10 mouse cellular contexts compared by ENCODE assay signal in the genomic region with DNA sequence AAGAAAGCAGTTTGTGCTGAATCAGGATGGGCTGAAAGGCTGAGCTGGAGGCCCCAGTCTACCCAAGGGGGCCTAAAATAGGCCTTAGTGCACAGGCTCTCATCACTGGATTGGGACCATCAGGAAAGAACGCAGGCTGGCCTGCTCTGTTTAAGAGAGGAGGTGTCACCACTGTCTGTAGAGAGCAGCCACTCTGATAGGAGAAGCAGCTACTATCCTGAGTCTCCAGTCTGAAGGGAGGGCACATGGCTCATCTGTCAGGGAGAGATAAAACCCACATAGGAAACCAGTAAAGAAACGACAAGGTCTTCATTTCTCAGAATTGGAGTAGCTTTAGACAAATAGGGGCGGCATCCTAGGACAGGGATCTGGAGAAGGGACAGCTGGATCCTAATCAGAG. TPM values are rescaled to one million over a fixed set of nuclear protein-coding genes. Genes with fewer than 3 reads are reported as not detected.
DNase-seq lines count a peak whose midpoint lies in the region; ATAC-seq and TF ChIP-seq lines count a peak whose summit lies in the region.
"Had no signal": no experiment of that assay in that cellular context is flagged by ENCODE, and none has a peak within 500 bp of the region (broad histone marks: within the 10 kb centered on the region; RNA-seq: fewer than 3 reads in every experiment).

No protein-coding gene starts in this region.

- ATAC-seq in limb, embryonic 15.5 days (ENCODE audit: insufficient number of reproducible peaks, low FRiP score, low TSS enrichment, low read depth) = no peak
- ATAC-seq in neural tube, embryonic 13.5 days (ENCODE audit: low read depth) = no peak
- ATAC-seq: activated CD4-positive, CD25-positive, alpha-beta regulatory T cell, adult 4 months had no signal

- no peak for TF ChIP-seq CTCF in heart, adult 2 months (IDR thresholded peaks at IDR 0.05)

- peak overlapping the region; percentile 94 for H3K27ac ChIP-seq in heart, embryonic 10.5 days
- no peak overlapping the region for H3K27ac ChIP-seq in heart, adult 2 months
- H3K27ac ChIP-seq in forebrain, embryonic 10.5 days = peak overlapping the region; percentile 96
- H3K27ac ChIP-seq in limb, embryonic 15.5 days = no peak overlapping the region
- peak overlapping the region; percentile 49 for H3K27ac ChIP-seq in neural tube, embryonic 13.5 days (replicated peaks)

- no peak for TF ChIP-seq POLR2A in heart, adult 2 months (IDR thresholded peaks at IDR 0.05; ENCODE audit: insufficient read depth, low read depth, low read length)

- peak overlapping the region; percentile 80 for H3K4me3 ChIP-seq in heart, embryonic 10.5 days
- no peak overlapping the region for H3K4me3 ChIP-seq in heart, adult 2 months
- peak overlapping the region; percentile 91 for H3K4me3 ChIP-seq in forebrain, embryonic 10.5 days
- no peak overlapping the region for H3K4me3 ChIP-seq in limb, embryonic 15.5 days
- H3K4me3 ChIP-seq in neural tube, embryonic 13.5 days = peak overlapping the region; percentile 96

- H3K79me2 ChIP-seq in heart, adult 2 months (replicated peaks; ENCODE audit: control insufficient read depth, insufficient read depth, low read length) = no peaks in the 10 kb centered on the region

- H3K27me3 ChIP-seq in heart, embryonic 10.5 days (ENCODE audit: insufficient read depth, poor library complexity, severe bottlenecking) = no peaks in the 10 kb centered on the region
- H3K27me3 ChIP-seq in heart, adult 2 months (ENCODE audit: control insufficient read depth, insufficient read depth, low read length) = peaks cover 3% of the 10 kb centered on the region; the same call in 1 of the 2 replicates
- H3K27me3 ChIP-seq in forebrain, embryonic 10.5 days (ENCODE audit: poor library complexity, severe bottlenecking) = no peaks in the 10 kb centered on the region
- H3K27me3 ChIP-seq in limb, embryonic 15.5 days = no peaks in the 10 kb centered on the region
- no peaks in the 10 kb centered on the region for H3K27me3 ChIP-seq in neural tube, embryonic 13.5 days

- peak overlapping the region; percentile 87; the same call in 1 of the 2 replicates for H3K4me2 ChIP-seq in limb, embryonic 15.5 days
- H3K4me2 ChIP-seq in neural tube, embryonic 13.5 days = peak overlapping the region; percentile 72

- DNase-seq in heart, embryonic 10.5 days (ENCODE audit: low spot score) = peak; percentile 93
- DNase-seq in heart, adult 2 months = no peak
- no peak for DNase-seq in forebrain, embryonic 10.5 days (ENCODE audit: extremely low spot score, low spot score)
- no peak for DNase-seq in gastrocnemius, postnatal 14 days
- no peak for DNase-seq in thymus, postnatal 10 days (ENCODE audit: low spot score in 2 of 2)
- no peak for DNase-seq in layer of hippocampus, postnatal 36 days

- H3K9me3 ChIP-seq in heart, embryonic 10.5 days = no peaks in the 10 kb centered on the region
- no peaks in the 10 kb centered on the region for H3K9me3 ChIP-seq in forebrain, embryonic 10.5 days
- H3K9me3 ChIP-seq in limb, embryonic 15.5 days = no peaks in the 10 kb centered on the region
- no peaks in the 10 kb centered on the region for H3K9me3 ChIP-seq in neural tube, embryonic 13.5 days

- TF ChIP-seq EP300 in heart, adult 2 months (IDR thresholded peaks at IDR 0.05; ENCODE audit: insufficient read depth, low read depth, low read length) = no peak

- intact Hi-C loops in heart, adult 2 months (cut with DNase I) = no loop called here
- intact Hi-C loops in gastrocnemius, postnatal 14 days (cut with DNase I; ENCODE audit: low total_unique reads) = no loop called here

- H3K4me1 ChIP-seq in heart, embryonic 10.5 days = peaks cover 67% of the 10 kb centered on the region
- peaks cover 3% of the 10 kb centered on the region for H3K4me1 ChIP-seq in heart, adult 2 months (ENCODE audit: control insufficient read depth, insufficient read depth, low read length)
- peaks cover 65% of the 10 kb centered on the region for H3K4me1 ChIP-seq in forebrain, embryonic 10.5 days
- H3K4me1 ChIP-seq in limb, embryonic 15.5 days = peaks cover 44% of the 10 kb centered on the region
- H3K4me1 ChIP-seq in neural tube, embryonic 13.5 days (replicated peaks) = peaks cover 82% of the 10 kb centered on the region

- peaks cover 19% of the 10 kb centered on the region; the same call in 1 of the 2 replicates for H3K36me3 ChIP-seq in heart, embryonic 10.5 days
- no peaks in the 10 kb centered on the region for H3K36me3 ChIP-seq in heart, adult 2 months (ENCODE audit: control insufficient read depth, insufficient read depth, low read length)
- peaks cover 45% of the 10 kb centered on the region for H3K36me3 ChIP-seq in forebrain, embryonic 10.5 days (replicated peaks)
- peaks cover 26% of the 10 kb centered on the region for H3K36me3 ChIP-seq in limb, embryonic 15.5 days
- H3K36me3 ChIP-seq in neural tube, embryonic 13.5 days = peaks cover 29% of the 10 kb centered on the region

- no peak overlapping the region for H3K9ac ChIP-seq in heart, adult 2 months (ENCODE audit: low read depth, low read length)
- no peak overlapping the region for H3K9ac ChIP-seq in limb, embryonic 15.5 days
- peak overlapping the region; percentile 99 for H3K9ac ChIP-seq in neural tube, embryonic 13.5 days

- WGBS in heart, embryonic 10.5 days = 35% methylated on average over 3 of the region's 3 CpGs
- WGBS in heart, adult 2 months = 48% methylated on average over 3 of the region's 3 CpGs
- WGBS in forebrain, embryonic 10.5 days = 65% methylated on average over 3 of the region's 3 CpGs
- WGBS in limb, embryonic 15.5 days = 64% methylated on average over 3 of the region's 3 CpGs
- 55% methylated on average over 3 of the region's 3 CpGs for WGBS in neural tube, embryonic 13.5 days

RNA-seq across cellular contexts. Expression of a gene that starts 2.4 kb away (rescaled TPM):
- polyA plus RNA-seq in heart, embryonic 10.5 days (2016; fragmentation: Nextera tagmentation; extraction: Ambion mirVana) = 15.1 and 18.8 TPM in 2 replicates
- 1 to 10 TPM; 1.2 to 1.7 TPM for total RNA-seq in heart, adult 2 months (2021)
- polyA plus RNA-seq in heart, adult 2 months (2012; rRNA removed) = 0.82 and 1.9 TPM in 2 replicates
- 35.8 and 36.7 TPM in 2 replicates for polyA plus RNA-seq in forebrain, embryonic 10.5 days (2016; fragmentation: Nextera tagmentation; extraction: Ambion mirVana)
- polyA plus RNA-seq in limb, embryonic 15.5 days (2015; fragmentation: Nextera tagmentation; extraction: Ambion mirVana) = 21.4 and 25.1 TPM in 2 replicates
- polyA plus RNA-seq in neural tube, embryonic 13.5 days (2015; fragmentation: Nextera tagmentation; extraction: Ambion mirVana) = 133 and 151 TPM in 2 replicates
- total RNA-seq in gastrocnemius, postnatal 14 days (2021) = 1 to 10 TPM; 1.7 to 2.2 TPM
- 10 to 100 TPM; 43.3 to 46.5 TPM for total RNA-seq in layer of hippocampus, postnatal 36 days (2021)

RNA-seq across cellular contexts. Expression of a gene that starts 21.2 kb away (rescaled TPM):
- polyA plus RNA-seq in heart, embryonic 10.5 days (2016; fragmentation: Nextera tagmentation; extraction: Ambion mirVana) = 8.5 and 12.5 TPM in 2 replicates
- total RNA-seq in heart, adult 2 months (2021) = 10 to 100 TPM; 49.3 to 52.0 TPM
- polyA plus RNA-seq in heart, adult 2 months (2012; rRNA removed) = 22.3 and 23.8 TPM in 2 replicates
- polyA plus RNA-seq in forebrain, embryonic 10.5 days (2016; fragmentation: Nextera tagmentation; extraction: Ambion mirVana) = 8.7 and 10.7 TPM in 2 replicates
- 9.7 and 9.9 TPM in 2 replicates for polyA plus RNA-seq in limb, embryonic 15.5 days (2015; fragmentation: Nextera tagmentation; extraction: Ambion mirVana)
- polyA plus RNA-seq in neural tube, embryonic 13.5 days (2015; fragmentation: Nextera tagmentation; extraction: Ambion mirVana) = 18.0 and 19.3 TPM in 2 replicates
- total RNA-seq in gastrocnemius, postnatal 14 days (2021) = 10 to 100 TPM; 38.7 to 38.8 TPM
- 100 to 1,000 TPM; 931 to 932 TPM for total RNA-seq in layer of hippocampus, postnatal 36 days (2021)

RNA-seq across cellular contexts. Expression of a gene that starts 29.1 kb away (rescaled TPM):
- 27.4 and 41.1 TPM in 2 replicates for polyA plus RNA-seq in heart, embryonic 10.5 days (2016; fragmentation: Nextera tagmentation; extraction: Ambion mirVana)
- 100 to 1,000 TPM; 393 to 479 TPM for total RNA-seq in heart, adult 2 months (2021)
- polyA plus RNA-seq in heart, adult 2 months (2012; rRNA removed) = 518 and 592 TPM in 2 replicates
- 12.1 and 12.5 TPM in 2 replicates for polyA plus RNA-seq in forebrain, embryonic 10.5 days (2016; fragmentation: Nextera tagmentation; extraction: Ambion mirVana)
- polyA plus RNA-seq in limb, embryonic 15.5 days (2015; fragmentation: Nextera tagmentation; extraction: Ambion mirVana) = 33.4 and 42.9 TPM in 2 replicates
- 26.2 and 27.6 TPM in 2 replicates for polyA plus RNA-seq in neural tube, embryonic 13.5 days (2015; fragmentation: Nextera tagmentation; extraction: Ambion mirVana)
- 100 to 1,000 TPM; 330 to 344 TPM for total RNA-seq in gastrocnemius, postnatal 14 days (2021)
- 100 to 1,000 TPM; 118 to 121 TPM for total RNA-seq in layer of hippocampus, postnatal 36 days (2021)

RNA-seq across cellular contexts. Expression of a gene that starts 35.9 kb away (rescaled TPM):
- polyA plus RNA-seq in heart, embryonic 10.5 days (2016; fragmentation: Nextera tagmentation; extraction: Ambion mirVana) = 12.5 and 25.8 TPM in 2 replicates
- 100 to 1,000 TPM; 149 to 200 TPM for total RNA-seq in heart, adult 2 months (2021)
- polyA plus RNA-seq in heart, adult 2 months (2012; rRNA removed) = 1,109 and 1,504 TPM in 2 replicates
- not detected in 2 replicates for polyA plus RNA-seq in forebrain, embryonic 10.5 days (2016; fragmentation: Nextera tagmentation; extraction: Ambion mirVana)
- polyA plus RNA-seq in limb, embryonic 15.5 days (2015; fragmentation: Nextera tagmentation; extraction: Ambion mirVana) = 7.5 and 18.9 TPM in 2 replicates
- polyA plus RNA-seq in neural tube, embryonic 13.5 days (2015; fragmentation: Nextera tagmentation; extraction: Ambion mirVana) = 1.8 TPM in 1 of 2 replicates, not detected in the other
- total RNA-seq in gastrocnemius, postnatal 14 days (2021) = 100 to 1,000 TPM; 201 to 224 TPM
- total RNA-seq in layer of hippocampus, postnatal 36 days (2021) = under 1 TPM in 1 of 2 experiments, not detected in 1; 0.48 TPM

RNA-seq across cellular contexts. Expression of a gene that starts 44.7 kb away (rescaled TPM):
- polyA plus RNA-seq in heart, embryonic 10.5 days (2016; fragmentation: Nextera tagmentation; extraction: Ambion mirVana) = 0.22 TPM in 1 of 2 replicates, not detected in the other
- not detected for total RNA-seq in heart, adult 2 months (2021)
- 0.25 TPM in 1 of 2 replicates, not detected in the other for polyA plus RNA-seq in heart, adult 2 months (2012; rRNA removed)
- not detected in 2 replicates for polyA plus RNA-seq in forebrain, embryonic 10.5 days (2016; fragmentation: Nextera tagmentation; extraction: Ambion mirVana)
- polyA plus RNA-seq in limb, embryonic 15.5 days (2015; fragmentation: Nextera tagmentation; extraction: Ambion mirVana) = 0.42 TPM in 1 of 2 replicates, not detected in the other
- polyA plus RNA-seq in neural tube, embryonic 13.5 days (2015; fragmentation: Nextera tagmentation; extraction: Ambion mirVana) = not detected in 2 replicates
- total RNA-seq in gastrocnemius, postnatal 14 days (2021) = not detected
- not detected for total RNA-seq in layer of hippocampus, postnatal 36 days (2021)
- polyA plus RNA-seq: activated CD4-positive, CD25-positive, alpha-beta regulatory T cell, adult 4 months; large intestine, adult 2 months had no signal

Comparison
In these comparisons a context has a peak if more than half of its experiments do, and no peak if none do; other contexts are left out.
1. H3K27ac ChIP-seq: peak in heart, embryonic 10.5 days (single experiment), forebrain, embryonic 10.5 days (single experiment) and neural tube, embryonic 13.5 days (single experiment); none in heart, adult 2 months (single experiment) and limb, embryonic 15.5 days (single experiment).
2. H3K4me3 ChIP-seq: peak in heart, embryonic 10.5 days (single experiment), forebrain, embryonic 10.5 days (single experiment) and neural tube, embryonic 13.5 days (single experiment); none in heart, adult 2 months (single experiment) and limb, embryonic 15.5 days (single experiment).
3. RNA of a gene that starts 29.1 kb away (polyA plus RNA-seq): 518 to 592 TPM in heart, adult 2 months; 33.4 to 42.9 TPM in limb, embryonic 15.5 days, 27.4 to 41.1 TPM in heart, embryonic 10.5 days, 26.2 to 27.6 TPM in neural tube, embryonic 13.5 days and 12.1 to 12.5 TPM in forebrain, embryonic 10.5 days; every median in the first group is over 10 times any median in the second.